Mouse (Mus musculus): ENCODE results near the gene Sec23a. TPM values are rescaled to one million over a fixed set of nuclear protein-coding genes. Genes with fewer than 3 reads are reported as not detected.
"Not testable (repeated sequence)": the region's sequence is repeated elsewhere in the genome, so short reads cannot be mapped to it uniquely, and the experiment has no call there.

The Sec23a gene
- total RNA-seq (2014; rRNA removed; ENCODE audit: low replicate concordance), result 58.9 and 77.7 TPM in 2 replicates
- polyA plus RNA-seq (2015; fragmentation: Nextera tagmentation; extraction: Ambion mirVana), result 41.5 and 42.8 TPM in 2 replicates

GRCm38 (mm10) chr12:59011844-59012709, at the start of gene Sec23a:
Sec23a (minus strand) TSS chr12:59012017.
- peak; percentile 100 for DNase-seq (ENCODE audit: low spot score)
- under 1% methylated on average over 48 of the region's 48 CpGs for WGBS
- TF ChIP-seq CTCF (IDR thresholded peaks at IDR 0.05; ENCODE audit: low read depth) (no peak), EP300 (IDR thresholded peaks at IDR 0.05; ENCODE audit: low read depth) (no peak)

GRCm38 (mm10) chr12:59060993-59061595, 49.3 kb upstream of the Sec23a start, which contains the start of gene Trappc6b:
Trappc6b (minus strand) TSS chr12:59061472.
- Histone ChIP-seq H3K27ac (ENCODE audit: low read depth) (peak within 1 kb of the TSS; percentile 96), H3K4me1 (ENCODE audit: control insufficient read depth, insufficient read depth) (peaks cover 15% of the 10 kb centered on the region; the same call in 1 of the 2 replicates), H3K27me3 (ENCODE audit: control insufficient read depth, insufficient read depth, low read length) (0 out of 2 replicates have a peak, but pooled peaks cover 3% of the 10 kb centered on the region), H3K9me3 (replicated peaks; ENCODE audit: control insufficient read depth, low read length) (no peaks in the 10 kb centered on the region), H3K36me3 (replicated peaks; ENCODE audit: control insufficient read depth, insufficient read depth, low read length) (peaks cover 10% of the 10 kb centered on the region; the same call in 1 of the 2 replicates), H3K4me2 (ENCODE audit: low read depth, low read length) (peak within 1 kb of the TSS; percentile 82), H3K9ac (replicated peaks; ENCODE audit: low read depth, low read length) (peak within 1 kb of the TSS; percentile 93), H3K4me3 (ENCODE audit: low read depth, low read length) (peak within 1 kb of the TSS; percentile 91)
- ATAC-seq (ENCODE audit: insufficient read depth, low read depth) (peak; percentile 99), DNase-seq (ENCODE audit: low spot score) (peak; percentile 79)
- TF ChIP-seq EP300 (IDR thresholded peaks at IDR 0.05; ENCODE audit: low read depth) (no peak), CTCF (IDR thresholded peaks at IDR 0.05; ENCODE audit: low read depth) (peak; percentile 18)
- under 1% methylated on average over 49 of the region's 49 CpGs for WGBS

More at GRCm38 (mm10) chr12:59011844-59012709, at the start of gene Sec23a:
- H3K36me3 ChIP-seq (replicated peaks; ENCODE audit: control insufficient read depth, insufficient read depth, low read length), result peaks cover 2% of the 10 kb centered on the region
- peak; percentile 95 for ATAC-seq (ENCODE audit: insufficient read depth, low read depth)
- peaks cover 31% of the 10 kb centered on the region for H3K4me1 ChIP-seq (ENCODE audit: control insufficient read depth, insufficient read depth)
- peak within 1 kb of the TSS; percentile 89 for H3K4me3 ChIP-seq (ENCODE audit: low read depth, low read length)
- peak within 1 kb of the TSS; percentile 97 for H3K27ac ChIP-seq (ENCODE audit: low read depth)
- H3K27me3 ChIP-seq (ENCODE audit: control insufficient read depth, insufficient read depth, low read length), result no peaks in the 10 kb centered on the region
- H3K9ac ChIP-seq (replicated peaks; ENCODE audit: low read depth, low read length), result peak within 1 kb of the TSS; percentile 87
- H3K4me2 ChIP-seq (ENCODE audit: low read depth, low read length), result peak within 1 kb of the TSS; percentile 88
- no peaks in the 10 kb centered on the region for H3K9me3 ChIP-seq (replicated peaks; ENCODE audit: control insufficient read depth, low read length)

GRCm38 (mm10) chr12:59060322-59060721, 48.5 kb upstream of the Sec23a start:
- Histone ChIP-seq H3K4me1 (ENCODE audit: control insufficient read depth, insufficient read depth) (peaks cover 13% of the 10 kb centered on the region; the same call in 1 of the 2 replicates), H3K27me3 (ENCODE audit: control insufficient read depth, insufficient read depth, low read length) (0 out of 2 replicates have a peak, but pooled peaks cover 3% of the 10 kb centered on the region), H3K4me3 (ENCODE audit: low read depth, low read length) (peak overlapping the region; percentile 91), H3K4me2 (ENCODE audit: low read depth, low read length) (peak overlapping the region; percentile 82), H3K9me3 (replicated peaks; ENCODE audit: control insufficient read depth, low read length) (no peaks in the 10 kb centered on the region), H3K9ac (replicated peaks; ENCODE audit: low read depth, low read length) (peak overlapping the region; percentile 93), H3K27ac (ENCODE audit: low read depth) (peak overlapping the region; percentile 96), H3K36me3 (replicated peaks; ENCODE audit: control insufficient read depth, insufficient read depth, low read length) (peaks cover 10% of the 10 kb centered on the region; the same call in 1 of the 2 replicates)
- WGBS, result 38% methylated on average over 4 of the region's 4 CpGs
- no peak for DNase-seq (ENCODE audit: low spot score)
- no peak for ATAC-seq (ENCODE audit: insufficient read depth, low read depth)
- TF ChIP-seq EP300 (IDR thresholded peaks at IDR 0.05; ENCODE audit: low read depth) (0 out of 2 replicates have a peak, but pooled peaks have one; percentile 5), CTCF (IDR thresholded peaks at IDR 0.05; ENCODE audit: low read depth) (no peak)

- WGBS, result 85% methylated on average over 5 of the region's 5 CpGs
- not testable (repeated sequence) for DNase-seq (ENCODE audit: low spot score); H3K27ac ChIP-seq (ENCODE audit: low read depth); H3K4me2 ChIP-seq (ENCODE audit: low read depth, low read length); H3K9me3 ChIP-seq (replicated peaks; ENCODE audit: control insufficient read depth, low read length); H3K9ac ChIP-seq (replicated peaks; ENCODE audit: low read depth, low read length); H3K27me3 ChIP-seq (ENCODE audit: control insufficient read depth, insufficient read depth, low read length); H3K4me3 ChIP-seq (ENCODE audit: low read depth, low read length); ATAC-seq (ENCODE audit: insufficient read depth, low read depth)
- peaks cover 13% of the 10 kb centered on the region; the same call in 1 of the 2 replicates for H3K4me1 ChIP-seq (ENCODE audit: control insufficient read depth, insufficient read depth)
- H3K36me3 ChIP-seq (replicated peaks; ENCODE audit: control insufficient read depth, insufficient read depth, low read length), result peaks cover 10% of the 10 kb centered on the region; the same call in 1 of the 2 replicates
These were observed 46.4 kb upstream of the Sec23a start for GRCm38 (mm10) chr12:59058242-59058641.

GRCm38 (mm10) chr12:59056222-59056621, 44.4 kb upstream of the Sec23a start:
- 95% methylated on average over 11 of the region's 11 CpGs for WGBS
- H3K9me3 ChIP-seq (replicated peaks; ENCODE audit: control insufficient read depth, low read length), result no peaks in the 10 kb centered on the region
- peaks cover 16% of the 10 kb centered on the region for H3K36me3 ChIP-seq (replicated peaks; ENCODE audit: control insufficient read depth, insufficient read depth, low read length)
- H3K27me3 ChIP-seq (ENCODE audit: control insufficient read depth, insufficient read depth, low read length), result no peaks in the 10 kb centered on the region
- H3K4me2 ChIP-seq (ENCODE audit: low read depth, low read length), result no peak overlapping the region
- H3K4me3 ChIP-seq (ENCODE audit: low read depth, low read length), result no peak overlapping the region
- ATAC-seq (ENCODE audit: insufficient read depth, low read depth) (no peak), DNase-seq (ENCODE audit: low spot score) (no peak)
- TF ChIP-seq CTCF (IDR thresholded peaks at IDR 0.05; ENCODE audit: low read depth) (no peak), EP300 (IDR thresholded peaks at IDR 0.05; ENCODE audit: low read depth) (no peak)
- no peak overlapping the region for H3K9ac ChIP-seq (replicated peaks; ENCODE audit: low read depth, low read length)
- H3K27ac ChIP-seq (ENCODE audit: low read depth), result no peak overlapping the region
- peaks cover 13% of the 10 kb centered on the region; the same call in 1 of the 2 replicates for H3K4me1 ChIP-seq (ENCODE audit: control insufficient read depth, insufficient read depth)
